Mouse (Mus musculus) intestine, embryonic 16.5 days (tissue): ENCODE measurements around the gene Snapc1. TPM values are rescaled to one million over a fixed set of nuclear protein-coding genes. Genes with fewer than 3 reads are reported as not detected.
A peak's percentile ranks its signal among the peaks of the same experiment; 100 is the strongest.

Source experiments
- ATAC-seq: fragments of 200-750 bp; cut with Nextera tagmentation; 2 replicates; pipeline ENCODE4 v1.8.0; 2017; ENCODE audit warnings: moderate TSS enrichment, moderate library complexity
- H3K27ac ChIP-seq: fragments of 300-500 bp; sonication (generic); 2 replicates; pipeline ENCODE4 v1.5.1; 2014; ENCODE audit warnings: mild to moderate bottlenecking, low read length
- H3K27me3 ChIP-seq: fragments of 300-500 bp; sonication (generic); replicated peaks from 2 replicates; pipeline ENCODE4 v1.6.1; 2014; ENCODE audit warnings: low read length, control low read depth, mixed read lengths; ENCODE audit not compliant: control insufficient read depth, insufficient read depth
- H3K36me3 ChIP-seq: fragments of 300-500 bp; sonication (generic); 2 replicates; pipeline ENCODE4 v1.6.1; 2014; ENCODE audit warnings: low read length, control low read depth; ENCODE audit not compliant: control insufficient read depth, insufficient read depth
- H3K4me1 ChIP-seq: fragments of 300-500 bp; sonication (generic); 2 replicates; pipeline ENCODE4 v1.6.1; 2014; ENCODE audit warnings: low read length, control low read depth, mixed read lengths; ENCODE audit not compliant: control insufficient read depth, insufficient read depth
- H3K4me2 ChIP-seq: fragments of 300-500 bp; sonication (generic); 2 replicates; pipeline ENCODE4 v1.6.1; 2014; ENCODE audit warnings: low read depth, low read length, control low read depth
- H3K4me3 ChIP-seq: fragments of 300-500 bp; sonication (generic); 2 replicates; pipeline ENCODE4 v1.5.1; 2014; ENCODE audit warnings: mild to moderate bottlenecking, low read length
- H3K9ac ChIP-seq: fragments of 300-500 bp; sonication (generic); 2 replicates; pipeline ENCODE4 v1.6.1; 2014; ENCODE audit warnings: low read depth, low read length
- H3K9me3 ChIP-seq: fragments of 300-500 bp; sonication (generic); 2 replicates; pipeline ENCODE4 v1.6.1; 2016; ENCODE audit warnings: low read length, control low read depth; ENCODE audit not compliant: control insufficient read depth
- WGBS: fragments of 180-500 bp; shearing (Covaris S2); extraction: QIAGEN DNeasy Blood & Tissue Kit; methylation state at CpG from one replicate; pipeline ENCODE4 v1.1.7; 2014; 5-methylcytosine and 5-hydroxymethylcytosine counted together
- polyA plus RNA-seq: library from polyadenylated mRNA; unstranded; fragments of >200 nt; fragmentation: Nextera tagmentation; extraction: Ambion mirVana; gene quantifications from 2 replicates; pipeline ENCODE4 v1.2.1, GENCODE M21; 2015

The Snapc1 gene
- polyA plus RNA-seq, 1 experiment from 2014 or later, result 14.6 TPM

- Histone ChIP-seq H3K9ac (no peak overlapping the region), H3K9me3 (no peaks in the 10 kb centered on the region), H3K27ac (no peak overlapping the region), H3K4me1 (no peaks in the 10 kb centered on the region), H3K27me3 (0 out of 2 replicates have a peak, but pooled peaks cover 2% of the 10 kb centered on the region), H3K4me3 (no peak overlapping the region), H3K4me2 (no peak overlapping the region), H3K36me3 (no peaks in the 10 kb centered on the region)
- WGBS, result 0% methylated on average over 6 of the region's 6 CpGs
- peak; percentile 77 for ATAC-seq
Observed at GRCm38 (mm10) chr12:74013739-74014138, 49.5 kb downstream of the Snapc1 start.

DNA sequence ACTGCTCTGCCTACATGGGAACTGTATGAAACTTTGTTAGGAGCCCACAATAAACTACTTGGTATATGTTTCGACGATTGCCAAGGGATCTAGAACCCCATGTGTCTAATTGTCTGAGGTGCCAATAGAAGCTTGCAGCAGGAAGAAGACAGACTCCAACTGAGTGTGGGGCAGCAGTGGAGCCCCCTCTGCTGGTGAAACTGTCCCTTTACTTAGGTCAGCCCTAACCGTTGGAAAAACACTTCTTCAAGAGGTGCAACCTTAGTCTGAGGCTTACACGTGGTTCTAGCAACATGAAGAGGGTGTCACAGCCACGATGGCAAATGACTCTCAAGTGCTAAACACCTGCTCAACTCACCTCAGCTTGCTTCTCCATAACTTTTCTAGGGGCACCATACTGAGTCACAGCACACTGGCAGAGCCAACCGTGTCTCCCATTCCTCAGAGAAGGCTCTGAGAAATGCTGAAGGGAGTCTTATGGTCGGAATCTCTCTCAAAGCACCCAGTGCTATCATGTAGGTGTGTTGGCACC, 50.5 kb downstream of the Snapc1 start:
- Histone ChIP-seq H3K4me3 (no peak overlapping the region), H3K4me2 (no peak overlapping the region), H3K27me3 (0 out of 2 replicates have a peak, but pooled peaks cover 2% of the 10 kb centered on the region), H3K9ac (no peak overlapping the region), H3K36me3 (no peaks in the 10 kb centered on the region), H3K4me1 (no peaks in the 10 kb centered on the region), H3K9me3 (no peaks in the 10 kb centered on the region), H3K27ac (no peak overlapping the region)
- no peak for ATAC-seq
- 61% methylated on average over 7 of the region's 7 CpGs for WGBS

DNA sequence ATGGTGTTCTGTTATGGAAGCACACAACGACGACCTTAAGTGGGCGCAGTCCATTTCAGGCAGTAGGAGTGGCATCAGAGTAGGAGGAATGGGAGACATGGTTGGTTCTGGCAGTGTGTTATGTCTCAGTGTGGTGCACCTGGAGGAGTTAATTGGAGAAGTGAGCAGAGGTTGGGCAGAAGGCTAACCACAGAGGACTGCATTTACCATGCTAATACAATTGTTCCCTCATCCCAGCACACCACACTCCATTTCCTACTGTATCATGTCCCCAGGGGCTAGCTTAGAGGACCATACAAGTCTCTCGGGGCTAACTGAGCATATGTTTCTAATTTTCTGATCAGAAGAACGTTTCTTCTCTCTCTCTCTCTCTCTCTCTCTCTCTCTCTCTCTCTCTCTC, 51.2 kb downstream of the Snapc1 start:
- Histone ChIP-seq H3K36me3 (no peaks in the 10 kb centered on the region), H3K9ac (no peak overlapping the region), H3K9me3 (no peaks in the 10 kb centered on the region), H3K4me2 (no peak overlapping the region), H3K4me1 (no peaks in the 10 kb centered on the region), H3K27me3 (0 out of 2 replicates have a peak, but pooled peaks cover 2% of the 10 kb centered on the region), H3K27ac (no peak overlapping the region), H3K4me3 (no peak overlapping the region)
- 75% methylated on average over 5 of the region's 5 CpGs for WGBS
- no peak for ATAC-seq

GRCm38 (mm10) chr12:74023260-74023659, 59.0 kb downstream of the Snapc1 start:
- 82% methylated on average over 5 of the region's 5 CpGs for WGBS

DNA sequence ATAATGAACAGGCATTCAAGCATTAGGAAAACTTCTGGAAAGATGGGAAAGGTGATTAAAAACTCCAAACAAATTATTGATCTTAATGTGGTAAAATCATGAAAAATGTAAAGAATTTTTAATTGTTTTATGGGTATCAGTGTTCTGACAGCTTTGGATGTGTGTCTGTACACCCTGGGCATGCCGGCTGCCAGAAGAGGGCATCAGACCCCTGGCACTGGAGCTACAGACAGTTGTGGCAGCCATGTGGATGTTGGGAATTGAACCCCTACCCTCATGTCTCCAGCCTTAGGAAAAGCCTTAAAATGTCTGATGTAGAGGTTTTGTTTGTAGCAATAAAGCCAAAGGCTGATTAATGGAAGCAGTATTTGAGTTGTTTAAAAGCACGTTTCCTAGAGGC, 60.6 kb downstream of the Snapc1 start:
- H3K27me3 ChIP-seq, result no peaks in the 10 kb centered on the region
- WGBS, result 82% methylated on average over 2 of the region's 2 CpGs
- H3K4me1 ChIP-seq, result no peaks in the 10 kb centered on the region
- H3K4me2 ChIP-seq, result no peak overlapping the region
- H3K9me3 ChIP-seq, result no peaks in the 10 kb centered on the region
- ATAC-seq, result no peak
- H3K9ac ChIP-seq, result no peak overlapping the region
- H3K36me3 ChIP-seq, result no peaks in the 10 kb centered on the region
- H3K4me3 ChIP-seq, result no peak overlapping the region
- no peak overlapping the region for H3K27ac ChIP-seq

More at GRCm38 (mm10) chr12:74023260-74023659, 59.0 kb downstream of the Snapc1 start:
- Histone ChIP-seq H3K36me3 (no peaks in the 10 kb centered on the region), H3K9me3 (no peaks in the 10 kb centered on the region), H3K4me1 (no peaks in the 10 kb centered on the region), H3K27me3 (no peaks in the 10 kb centered on the region), H3K9ac (no peak overlapping the region), H3K4me3 (no peak overlapping the region), H3K4me2 (no peak overlapping the region), H3K27ac (no peak overlapping the region)
- ATAC-seq, result no peak

Other genes with a start within 250 kb of the Snapc1 start
- gene Hif1a, start 63.1 kb upstream of the Snapc1 start, polyA plus RNA-seq, result 37.5 and 43.5 TPM in 2 replicates
- 8.1 and 11.4 TPM in 2 replicates for gene Gm49321, start 26.8 kb upstream of the Snapc1 start, polyA plus RNA-seq
- 0.82 and 1.1 TPM in 2 replicates for gene Syt16, start 33.2 kb downstream of the Snapc1 start, polyA plus RNA-seq